Mouse (Mus musculus) embryonic fibroblast, embryonic 13.5 days (primary cell): ENCODE data around the gene Atg13.

Experiments
- CTCF ChIP-seq: IDR thresholded peaks from 2 replicates; pipeline ENCODE4 v1.5.1; 2011; ENCODE audit warnings: mild to moderate bottlenecking, control low read depth, low read length, moderate library complexity, borderline replicate concordance; ENCODE audit not compliant: insufficient read depth
- POLR2A ChIP-seq: IDR thresholded peaks from 2 replicates; pipeline ENCODE4 v1.6.1; 2011; ENCODE audit warnings: low read depth, mild to moderate bottlenecking, control low read depth, low read length, moderate library complexity

DNA sequence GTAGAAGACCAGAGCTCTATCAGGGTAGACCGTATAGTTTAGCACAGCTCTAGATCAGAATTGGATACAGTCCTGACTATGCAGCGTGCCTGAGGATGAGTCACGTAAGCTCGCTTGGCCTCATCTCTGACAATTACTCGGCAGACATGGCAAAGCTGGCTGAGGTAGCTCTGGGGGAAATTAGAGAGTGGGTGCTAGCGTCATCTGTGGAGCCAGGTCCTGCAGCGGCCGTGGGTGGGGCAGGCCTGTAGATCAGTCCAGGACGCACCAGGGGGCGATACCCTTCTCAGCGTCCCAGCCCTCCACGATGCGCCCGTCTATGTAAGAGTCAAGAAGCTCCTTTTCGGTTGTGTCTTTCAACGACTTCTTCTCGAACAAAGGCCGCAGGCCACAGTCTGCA is 80.7 kb downstream of the Atg13 start:
- no peak for TF ChIP-seq POLR2A
- no peak for TF ChIP-seq CTCF
